Mouse (Mus musculus) MEL (cell line): ENCODE data around the gene Ager. TPM values are rescaled to one million over a fixed set of nuclear protein-coding genes. Genes with fewer than 3 reads are reported as not detected.
A peak's percentile ranks its signal among the peaks of the same experiment; 100 is the strongest.

ENCODE experiments used
- DNase-seq: peaks from one replicate; pipeline ENCODE4 v3.0.0; 2011; ENCODE audit warnings: low read depth, low spot score
- H3K27ac ChIP-seq: 2 replicates; pipeline ENCODE4 v1.5.1; 2012; ENCODE audit warnings: low read depth, mild to moderate bottlenecking, control low read depth, low read length, moderate library complexity; ENCODE audit not compliant: control insufficient read depth
- H3K27me3 ChIP-seq, 2 experiments: fragments of 150-350 bp in 1 of 2; sonication (generic) in 1 of 2; 2 replicates each; pipeline ENCODE4 v1.6.1; 2012; ENCODE audit warnings: low read length in 2 of 2, mild to moderate bottlenecking in 2 of 2, improper control_type of control experiment in 1 of 2, moderate library complexity in 1 of 2; ENCODE audit not compliant: insufficient read depth in 2 of 2, control insufficient read depth in 1 of 2
- H3K36me3 ChIP-seq, 2 experiments: 2 replicates each; pipeline ENCODE4 v1.6.1; 2012 to 2014; ENCODE audit warnings: low read length in 2 of 2, improper control_type of control experiment in 1 of 2, inconsistent platforms in 1 of 2, mild to moderate bottlenecking in 1 of 2; ENCODE audit not compliant: insufficient read depth in 2 of 2, control insufficient read depth in 1 of 2
- H3K4me1 ChIP-seq, 2 experiments: fragments of 150-350 bp in 1 of 2; sonication (generic) in 1 of 2; 2 replicates each; pipeline ENCODE4 v1.6.1; 2012; ENCODE audit warnings: low read length in 2 of 2, improper control_type of control experiment in 1 of 2, mild to moderate bottlenecking in 1 of 2; ENCODE audit not compliant: insufficient read depth in 2 of 2, control insufficient read depth in 1 of 2
- H3K4me3 ChIP-seq, 2 experiments: fragments of 150-350 bp in 1 of 2; sonication (generic) in 1 of 2; 2 replicates each; pipeline ENCODE4 v1.5.1; 2012; ENCODE audit warnings: low read depth in 2 of 2, low read length in 2 of 2, mild to moderate bottlenecking in 2 of 2, moderate library complexity in 2 of 2, control low read depth in 1 of 2, improper control_type of control experiment in 1 of 2; ENCODE audit not compliant: control insufficient read depth in 1 of 2, insufficient read depth in 1 of 2
- H3K79me2 ChIP-seq: 2 replicates; pipeline ENCODE4 v1.6.1; 2012; ENCODE audit warnings: mild to moderate bottlenecking, low read length, moderate library complexity; ENCODE audit not compliant: control insufficient read depth, poor library complexity, insufficient read depth
- H3K9ac ChIP-seq: 2 replicates; pipeline ENCODE4 v1.6.1; 2012; ENCODE audit warnings: low read depth, mild to moderate bottlenecking, control low read depth, low read length, moderate library complexity; ENCODE audit not compliant: control insufficient read depth, poor library complexity, severe bottlenecking
- H3K9me3 ChIP-seq: fragments of 150-350 bp; sonication (generic); replicated peaks from 2 replicates; pipeline ENCODE4 v1.6.1; 2012; ENCODE audit warnings: mild to moderate bottlenecking, low read length, improper control_type of control experiment, moderate library complexity; ENCODE audit not compliant: insufficient read depth
- BHLHE40 ChIP-seq: IDR thresholded peaks from 2 replicates; pipeline ENCODE4 v1.6.1; 2012; ENCODE audit warnings: low read depth, mild to moderate bottlenecking, inconsistent platforms, low read length, improper control_type of control experiment, borderline replicate concordance
- CHD1 ChIP-seq: IDR thresholded peaks from 2 replicates; pipeline ENCODE4 v1.6.1; 2012; ENCODE audit warnings: low read depth, mild to moderate bottlenecking, inconsistent platforms, low read length, improper control_type of control experiment
- CHD2 ChIP-seq: IDR thresholded peaks from 2 replicates; pipeline ENCODE4 v1.6.1; 2011; ENCODE audit warnings: low read length, improper control_type of control experiment
- CTCF ChIP-seq, 3 experiments: IDR thresholded peaks in 2 of 3; conservative IDR thresholded peaks in 1 of 3; 2 replicates each; pipeline ENCODE4 v1.5.1; 2011 to 2012; ENCODE audit warnings: low read length in 3 of 3, low read depth in 2 of 3, mild to moderate bottlenecking in 2 of 3, improper control_type of control experiment in 1 of 3, inconsistent platforms in 1 of 3, mixed read lengths in 1 of 3, moderate library complexity in 1 of 3; ENCODE audit not compliant: control insufficient read depth in 1 of 3, insufficient read depth in 1 of 3, poor library complexity in 1 of 3, severe bottlenecking in 1 of 3
- E2F4 ChIP-seq: IDR thresholded peaks from 2 replicates; pipeline ENCODE4 v1.6.1; 2011; ENCODE audit warnings: low read depth, low read length, improper control_type of control experiment, borderline replicate concordance
- ELF1 ChIP-seq: IDR thresholded peaks from 2 replicates; pipeline ENCODE4 v1.6.1; 2014; ENCODE audit warnings: low read depth, mild to moderate bottlenecking, inconsistent platforms, low read length, improper control_type of control experiment, moderate library complexity
- EP300 ChIP-seq, 2 experiments: IDR thresholded peaks; 2 replicates each; pipeline ENCODE4 v1.6.1; 2011; ENCODE audit warnings: improper control_type of control experiment in 2 of 2, low read length in 2 of 2, low read depth in 1 of 2, mild to moderate bottlenecking in 1 of 2
- ETS1 ChIP-seq: IDR thresholded peaks from 2 replicates; pipeline ENCODE4 v1.6.1; 2012; ENCODE audit warnings: low read depth, mild to moderate bottlenecking, inconsistent platforms, low read length, improper control_type of control experiment, moderate library complexity
- GABPA ChIP-seq: IDR thresholded peaks from 2 replicates; pipeline ENCODE4 v1.6.1; 2012; ENCODE audit warnings: low read depth, mild to moderate bottlenecking, inconsistent platforms, low read length, improper control_type of control experiment, moderate library complexity
- GATA1 ChIP-seq: IDR thresholded peaks from 2 replicates; pipeline ENCODE4 v1.6.1; 2011; ENCODE audit warnings: low read depth, low read length, improper control_type of control experiment
- HCFC1 ChIP-seq: IDR thresholded peaks from 2 replicates; pipeline ENCODE4 v1.6.1; 2012; ENCODE audit warnings: low read depth, mild to moderate bottlenecking, inconsistent platforms, low read length, improper control_type of control experiment, moderate library complexity
- KAT2A ChIP-seq: conservative IDR thresholded peaks from 2 replicates; pipeline ENCODE4 v1.6.1; 2012; ENCODE audit warnings: low read depth, low read length, improper control_type of control experiment, inconsistent platforms
- MAZ ChIP-seq: IDR thresholded peaks from 2 replicates; pipeline ENCODE4 v1.6.1; 2012; ENCODE audit warnings: low read depth, mild to moderate bottlenecking, inconsistent platforms, low read length, improper control_type of control experiment
- MEF2A ChIP-seq: IDR thresholded peaks from 2 replicates; pipeline ENCODE4 v1.6.1; 2014; ENCODE audit warnings: low read depth, mild to moderate bottlenecking, inconsistent platforms, low read length, improper control_type of control experiment; ENCODE audit not compliant: poor library complexity, insufficient replicate concordance, severe bottlenecking; ENCODE audit errors: extremely low read depth
- MYB ChIP-seq: IDR thresholded peaks from 2 replicates; pipeline ENCODE4 v1.6.1; 2011; ENCODE audit warnings: mild to moderate bottlenecking, low read depth, low read length, improper control_type of control experiment
- MYC ChIP-seq: IDR thresholded peaks from 2 replicates; pipeline ENCODE4 v1.6.1; 2011; ENCODE audit warnings: low read depth, mild to moderate bottlenecking, low read length, improper control_type of control experiment, moderate library complexity
- NRF1 ChIP-seq: IDR thresholded peaks from 2 replicates; pipeline ENCODE4 v1.6.1; 2014; ENCODE audit warnings: low read depth, mild to moderate bottlenecking, inconsistent platforms, low read length, improper control_type of control experiment, moderate library complexity; ENCODE audit not compliant: poor library complexity, insufficient read depth, severe bottlenecking
- POLR2AphosphoS2 ChIP-seq: IDR thresholded peaks from 2 replicates; pipeline ENCODE4 v1.6.1; 2011; ENCODE audit warnings: low read length, improper control_type of control experiment
- POLR2AphosphoS5 ChIP-seq: IDR thresholded peaks from 2 replicates; pipeline ENCODE4 v1.6.1; 2012; ENCODE audit warnings: low read depth, borderline replicate concordance, mild to moderate bottlenecking, inconsistent platforms, low read length, moderate library complexity, mixed read lengths
- RAD21 ChIP-seq: IDR thresholded peaks from 2 replicates; pipeline ENCODE4 v1.6.1; 2011; ENCODE audit warnings: mild to moderate bottlenecking, low read depth, low read length, improper control_type of control experiment
- RCOR1 ChIP-seq: IDR thresholded peaks from 2 replicates; pipeline ENCODE4 v1.6.1; 2012; ENCODE audit warnings: low read depth, mild to moderate bottlenecking, inconsistent platforms, low read length, improper control_type of control experiment
- SIN3A ChIP-seq: IDR thresholded peaks from 2 replicates; pipeline ENCODE4 v1.6.1; 2012; ENCODE audit warnings: low read length, improper control_type of control experiment, inconsistent platforms
- SMC3 ChIP-seq: IDR thresholded peaks from 2 replicates; pipeline ENCODE4 v1.6.1; 2011; ENCODE audit warnings: low read depth, low read length, improper control_type of control experiment
- TAL1 ChIP-seq: IDR thresholded peaks from 2 replicates; pipeline ENCODE4 v1.6.1; 2012; ENCODE audit warnings: mild to moderate bottlenecking, inconsistent platforms, low read length, moderate library complexity, mixed read lengths
- TBP ChIP-seq: IDR thresholded peaks from 2 replicates; pipeline ENCODE4 v1.8.0; 2011; ENCODE audit warnings: low read depth, low read length, improper control_type of control experiment
- TCF12 ChIP-seq: IDR thresholded peaks from 2 replicates; pipeline ENCODE4 v1.6.1; 2014; ENCODE audit warnings: low read depth, mild to moderate bottlenecking, inconsistent platforms, low read length, improper control_type of control experiment, moderate library complexity
- USF1 ChIP-seq: IDR thresholded peaks from 2 replicates; pipeline ENCODE4 v1.6.1; 2014; ENCODE audit warnings: low read depth, mild to moderate bottlenecking, inconsistent platforms, low read length, improper control_type of control experiment, moderate library complexity
- USF2 ChIP-seq, 2 experiments: IDR thresholded peaks; 2 replicates each; pipeline ENCODE4 v1.6.1; 2011 to 2012; ENCODE audit warnings: improper control_type of control experiment in 2 of 2, low read length in 2 of 2, borderline replicate concordance in 1 of 2, inconsistent platforms in 1 of 2, low read depth in 1 of 2, mild to moderate bottlenecking in 1 of 2; ENCODE audit not compliant: insufficient read depth in 1 of 2
- ZC3H11A ChIP-seq: IDR thresholded peaks from 2 replicates; pipeline ENCODE4 v1.6.1; 2012; ENCODE audit warnings: low read depth, mild to moderate bottlenecking, inconsistent platforms, low read length, improper control_type of control experiment
- ZKSCAN1 ChIP-seq: IDR thresholded peaks from 2 replicates; pipeline ENCODE4 v1.6.1; 2012; ENCODE audit warnings: low read depth, mild to moderate bottlenecking, inconsistent platforms, low read length, improper control_type of control experiment, moderate library complexity
- ZMIZ1 ChIP-seq: IDR thresholded peaks from 2 replicates; pipeline ENCODE4 v1.6.1; 2012; ENCODE audit warnings: low read depth, mild to moderate bottlenecking, inconsistent platforms, low read length, improper control_type of control experiment, moderate library complexity
- ZNF384 ChIP-seq: IDR thresholded peaks from 2 replicates; pipeline ENCODE4 v1.6.1; 2012; ENCODE audit warnings: low read depth, mild to moderate bottlenecking, inconsistent platforms, low read length, improper control_type of control experiment
- polyA plus RNA-seq, 2 experiments: library from polyadenylated mRNA; stranded (reverse) in 1 of 2; unstranded in 1 of 2; fragments of >175 nt in 1 of 2; fragments of >200 nt in 1 of 2; gene quantifications; 2 replicates each; pipeline versions ENCODE4 v1.2.1 to v1.2.4; 2012; ENCODE audit warnings: low replicate concordance in 2 of 2, low read depth in 1 of 2; ENCODE audit not compliant: insufficient read length in 2 of 2, insufficient read depth in 1 of 2, missing spikeins in 1 of 2
- total RNA-seq: library from RNA; depleted of rRNA; stranded (reverse); fragments of 300-350 nt; gene quantifications from 2 replicates; pipeline ENCODE4 v1.2.3, GENCODE M21; 2012

The Ager gene
- total and polyA plus RNA-seq, 3 experiments, result 0.27 to 3.7 TPM; not detected in 1

- TF ChIP-seq BHLHE40, result no peak
- TF ChIP-seq USF1, result 0 out of 2 replicates have a peak, but pooled peaks have one; percentile 5
- TF ChIP-seq RAD21, result no peak
- no peak for TF ChIP-seq ELF1
- TF ChIP-seq TCF12, result no peak
- no peak for TF ChIP-seq ZC3H11A
- TF ChIP-seq KAT2A, result no peak
- 0 out of 2 replicates have a peak, but pooled peaks have one; percentile 7 for TF ChIP-seq POLR2AphosphoS5
- TF ChIP-seq HCFC1, result no peak
Measured at GRCm38 (mm10) chr17:34604511-34605237, 7.0 kb downstream of the Ager start (continued).

GRCm38 (mm10) chr17:34605609-34606008 lies 7.9 kb downstream of the Ager start:
- H3K79me2 ChIP-seq, result peaks cover 53% of the 10 kb centered on the region
- H3K9ac ChIP-seq, result peak overlapping the region; percentile 98
- H3K27ac ChIP-seq, result peak overlapping the region; percentile 87
- peaks cover 6 to 26% of the 10 kb centered on the region in 2 experiments; a peak in 3 of 4 replicates for H3K4me1 ChIP-seq
- H3K36me3 ChIP-seq, result peaks cover 0 to 10% of the 10 kb centered on the region in 2 experiments; a peak in 2 of 4 replicates
- H3K4me3 ChIP-seq, result peak overlapping the region; percentile 95 to 99
- H3K27me3 ChIP-seq, result no peaks in the 10 kb centered on the region
- H3K9me3 ChIP-seq, result no peaks in the 10 kb centered on the region
- peak; percentile 96 for DNase-seq
- no peak for TF ChIP-seq KAT2A
- TF ChIP-seq POLR2AphosphoS2, result peak; percentile 86
- TF ChIP-seq TAL1, result no peak
- no peak for TF ChIP-seq SMC3
- TF ChIP-seq ZNF384, result no peak
- TF ChIP-seq ETS1, result 0 out of 2 replicates have a peak, but pooled peaks have one; percentile 15
- TF ChIP-seq ZKSCAN1, result no peak
- TF ChIP-seq SIN3A, result peak; percentile 78
- TF ChIP-seq MYB, result no peak
- TF ChIP-seq MEF2A, result no peak
- TF ChIP-seq CTCF (IDR thresholded peaks at IDR 0.05 in 2 of 3, conservative IDR thresholded peaks at IDR 0.05 in 1 of 3; ENCODE audit: control insufficient read depth in 1 of 3, insufficient read depth in 1 of 3, low read depth in 2 of 3, low read length in 3 of 3, poor library complexity in 1 of 3, severe bottlenecking in 1 of 3), result no peak
- TF ChIP-seq CHD2, result peak; percentile 29; the same call in 1 of the 2 replicates
- TF ChIP-seq HCFC1, result peak; percentile 85
- TF ChIP-seq GABPA, result no peak
- no peak for TF ChIP-seq MYC
- TF ChIP-seq ZMIZ1, result peak; percentile 71
- no peak for TF ChIP-seq GATA1
- TF ChIP-seq E2F4, result no peak
- peak; percentile 97; the same call in 1 of the 2 replicates for TF ChIP-seq MAZ
- peak; percentile 64 for TF ChIP-seq TCF12
- peak; percentile 69 for TF ChIP-seq TBP
- TF ChIP-seq USF1, result no peak
- TF ChIP-seq USF2 (IDR thresholded peaks at IDR 0.05; ENCODE audit: borderline replicate concordance in 1 of 2, insufficient read depth in 1 of 2, low read depth in 1 of 2, low read length in 2 of 2), result no peak
- TF ChIP-seq BHLHE40, result no peak
- TF ChIP-seq CHD1, result no peak; the same call in 1 of the 2 replicates
- no peak for TF ChIP-seq ZC3H11A
- TF ChIP-seq RCOR1, result no peak
- TF ChIP-seq EP300 (IDR thresholded peaks at IDR 0.05; ENCODE audit: low read depth in 1 of 2, low read length in 2 of 2), result 0 out of 4 replicates have a peak, but pooled peaks of 1 of the 2 experiments have one; percentile 14
- 0 out of 2 replicates have a peak, but pooled peaks have one; percentile 22 for TF ChIP-seq NRF1
- no peak for TF ChIP-seq RAD21
